Mouse (Mus musculus) liver, embryonic 14.5 days (tissue): ENCODE measurements around the gene Rtn2. TPM values are rescaled to one million over a fixed set of nuclear protein-coding genes. Genes with fewer than 3 reads are reported as not detected.

Source experiments
- ATAC-seq: fragments of 200-750 bp; cut with Nextera tagmentation; 2 replicates; pipeline ENCODE4 v1.8.0; 2017; ENCODE audit warnings: moderate number of reproducible peaks, mild to moderate bottlenecking, moderate library complexity; ENCODE audit not compliant: insufficient read depth
- DNase-seq, 3 experiments: peaks; one replicate each; pipeline ENCODE4 v3.0.0-alpha.2; 2012 to 2013; ENCODE audit warnings: low read depth in 3 of 3, low spot score in 3 of 3
- H3K27ac ChIP-seq: fragments of 300-500 bp; sonication (generic); 2 replicates; pipeline ENCODE4 v1.5.1; 2014; ENCODE audit warnings: moderate library complexity, mild to moderate bottlenecking, control low read depth, inconsistent platforms
- H3K27me3 ChIP-seq: fragments of 300-500 bp; sonication (generic); 2 replicates; pipeline ENCODE4 v1.6.1; 2014; ENCODE audit warnings: mild to moderate bottlenecking, low read length, moderate library complexity; ENCODE audit not compliant: control insufficient read depth, insufficient read depth
- H3K36me3 ChIP-seq: fragments of 300-500 bp; sonication (generic); replicated peaks from 2 replicates; pipeline ENCODE4 v1.6.1; 2014; ENCODE audit warnings: low read depth; ENCODE audit not compliant: control insufficient read depth, insufficient read depth
- H3K4me1 ChIP-seq, 2 experiments: fragments of 200-500 bp in 1 of 2; fragments of 300-500 bp in 1 of 2; sonication (generic) in 1 of 2; replicated peaks; 2 replicates each; pipeline ENCODE4 v1.6.1; 2012 to 2014; ENCODE audit warnings: antibody characterized with exemption in 1 of 2, inconsistent platforms in 1 of 2, low read length in 1 of 2; ENCODE audit not compliant: control insufficient read depth in 2 of 2, insufficient read depth in 2 of 2
- H3K4me2 ChIP-seq: fragments of 300-500 bp; sonication (generic); 2 replicates; pipeline ENCODE4 v1.6.1; 2014; ENCODE audit warnings: low read depth, mild to moderate bottlenecking, control low read depth, moderate library complexity
- H3K4me3 ChIP-seq, 2 experiments: fragments of 200-500 bp in 1 of 2; fragments of 300-500 bp in 1 of 2; sonication (generic) in 1 of 2; 2 replicates each; pipeline ENCODE4 v1.5.1; 2012 to 2014; ENCODE audit warnings: low read depth in 2 of 2, low read length in 2 of 2, mild to moderate bottlenecking in 2 of 2, control low read depth in 1 of 2, inconsistent platforms in 1 of 2, moderate library complexity in 1 of 2; ENCODE audit not compliant: insufficient read depth in 1 of 2
- H3K9ac ChIP-seq: fragments of 300-500 bp; sonication (generic); replicated peaks from 2 replicates; pipeline ENCODE4 v1.6.1; 2014; ENCODE audit warnings: mild to moderate bottlenecking, control low read depth, moderate library complexity
- H3K9me3 ChIP-seq: fragments of 300-500 bp; sonication (generic); 2 replicates; pipeline ENCODE4 v1.6.1; 2016; ENCODE audit warnings: low read length, mixed read lengths; ENCODE audit not compliant: control insufficient read depth
- CTCF ChIP-seq: IDR thresholded peaks from 2 replicates; pipeline ENCODE4 v1.5.1; 2016; ENCODE audit warnings: antibody characterized with exemption, low read depth, control low read depth
- EP300 ChIP-seq: IDR thresholded peaks from 2 replicates; pipeline ENCODE4 v1.6.1; 2016; ENCODE audit warnings: antibody characterized with exemption, low read depth
- WGBS: fragments of 180-500 bp; shearing (Covaris S2); extraction: QIAGEN DNeasy Blood & Tissue Kit; methylation state at CpG from one replicate; pipeline ENCODE4 v1.1.7; 2014; ENCODE audit not compliant: insufficient replicate concordance; 5-methylcytosine and 5-hydroxymethylcytosine counted together
- polyA plus RNA-seq, 2 experiments: library from polyadenylated mRNA; depleted of rRNA in 1 of 2; stranded (reverse) in 1 of 2; unstranded in 1 of 2; fragments of >200 nt; fragmentation: Nextera tagmentation in 1 of 2; extraction: Ambion mirVana in 1 of 2; gene quantifications; 2 replicates each; pipeline versions ENCODE4 v1.2.1 to v1.2.3; 2012 to 2014

Rtn2 gene
- polyA plus RNA-seq, 2 experiments = 2.6 to 2.9 TPM

GRCm38 (mm10) chr7:19239423-19239822 lies 43.0 kb upstream of the Rtn2 start:
- H3K9ac ChIP-seq = peak overlapping the region; percentile 55
- ATAC-seq = peak; percentile 91
- 0% methylated on average over 1 of the region's 1 CpGs for WGBS
- H3K4me3 ChIP-seq = peak overlapping the region in 1 of 2 experiments; percentile 29; a peak in 2 of 4 replicates
- DNase-seq = peak in 2 of 3 experiments; percentile 55 to 89
- H3K9me3 ChIP-seq = no peaks in the 10 kb centered on the region
- TF ChIP-seq EP300 (no peak), CTCF (peak; percentile 99)
- H3K4me2 ChIP-seq = peak overlapping the region; percentile 64
- peak overlapping the region; percentile 83 for H3K27ac ChIP-seq
- no peaks in the 10 kb centered on the region for H3K36me3 ChIP-seq
- H3K4me1 ChIP-seq = peaks cover 41 to 50% of the 10 kb centered on the region in 2 experiments
- no peaks in the 10 kb centered on the region for H3K27me3 ChIP-seq

GRCm38 (mm10) chr7:19239986-19240385 lies 42.4 kb upstream of the Rtn2 start:
- peak overlapping the region; percentile 64 for H3K4me2 ChIP-seq
- 15% methylated on average over 4 of the region's 4 CpGs for WGBS
- ATAC-seq (peak; percentile 91), DNase-seq (peak in 1 of 3 experiments; percentile 73)
- H3K27me3 ChIP-seq = no peaks in the 10 kb centered on the region
- H3K4me3 ChIP-seq = peak overlapping the region in 1 of 2 experiments; percentile 29; a peak in 2 of 4 replicates
- no peaks in the 10 kb centered on the region for H3K9me3 ChIP-seq
- H3K27ac ChIP-seq = peak overlapping the region; percentile 83
- peaks cover 46 to 48% of the 10 kb centered on the region in 2 experiments for H3K4me1 ChIP-seq
- H3K36me3 ChIP-seq = peaks cover 2% of the 10 kb centered on the region; the same call in 1 of the 2 replicates
- TF ChIP-seq EP300 (peak; percentile 74), CTCF (no peak)
- H3K9ac ChIP-seq = peak overlapping the region; percentile 55

GRCm38 (mm10) chr7:19240905-19241463 lies 41.4 kb upstream of the Rtn2 start:
- no peaks in the 10 kb centered on the region for H3K27me3 ChIP-seq
- H3K4me1 ChIP-seq = peaks cover 40 to 47% of the 10 kb centered on the region in 2 experiments
- no peaks in the 10 kb centered on the region for H3K9me3 ChIP-seq
- ATAC-seq (no peak), DNase-seq (no peak)
- peak overlapping the region; percentile 41 for H3K9ac ChIP-seq
- WGBS = 79% methylated on average over 8 of the region's 8 CpGs
- H3K36me3 ChIP-seq = peaks cover 11% of the 10 kb centered on the region
- H3K4me2 ChIP-seq = peak overlapping the region; percentile 43
- H3K27ac ChIP-seq = peak overlapping the region; percentile 83
- no peak overlapping the region for H3K4me3 ChIP-seq
- no peak for TF ChIP-seq CTCF
- no peak for TF ChIP-seq EP300

- no peaks in the 10 kb centered on the region for H3K27me3 ChIP-seq
- TF ChIP-seq EP300 (no peak), CTCF (no peak)
- peaks cover 11% of the 10 kb centered on the region for H3K36me3 ChIP-seq
- no peak overlapping the region for H3K9ac ChIP-seq
- H3K27ac ChIP-seq = no peak overlapping the region; the same call in 1 of the 2 replicates
- no peak overlapping the region for H3K4me3 ChIP-seq
- H3K9me3 ChIP-seq = no peaks in the 10 kb centered on the region
- ATAC-seq = no peak
- no peak for DNase-seq
- no peak overlapping the region for H3K4me2 ChIP-seq
- WGBS = 82% methylated on average over 1 of the region's 1 CpGs
- H3K4me1 ChIP-seq = peaks cover 48 to 52% of the 10 kb centered on the region in 2 experiments
Measured at GRCm38 (mm10) chr7:19242005-19242404, 40.4 kb upstream of the Rtn2 start.

- 82% methylated on average over 5 of the region's 5 CpGs for whole genome bisulfite sequencing
- TF ChIP-seq CTCF = no peak
- TF ChIP-seq EP300 = no peak
- Histone ChIP-seq H3K4me1 (peaks cover 48 to 52% of the 10 kb centered on the region in 2 experiments), H3K9me3 (no peaks in the 10 kb centered on the region), H3K4me3 (no peak overlapping the region), H3K27ac (peak overlapping the region; percentile 2; the same call in 1 of the 2 replicates), H3K27me3 (no peaks in the 10 kb centered on the region), H3K9ac (no peak overlapping the region), H3K4me2 (no peak overlapping the region), H3K36me3 (peaks cover 11% of the 10 kb centered on the region)
- ATAC-seq (no peak), DNase-seq (no peak)
Measured at GRCm38 (mm10) chr7:19243858-19244257, 38.6 kb upstream of the Rtn2 start.
